Mouse (Mus musculus): Measurements from ENCODE around the gene Pakap. TPM values are rescaled to one million over a fixed set of nuclear protein-coding genes. Genes with fewer than 3 reads are reported as not detected.

Gene Pakap
- polyA plus RNA-seq, 1 experiment from 2014 or later, result 26.9 TPM

Other genes with a start within 250 kb of the Pakap start
- 3.0 and 6.8 TPM in 2 replicates for gene Palm2, start 133.9 kb upstream of the Pakap start, polyA plus RNA-seq (2016; fragmentation: Nextera tagmentation; extraction: Ambion mirVana)
- gene Akap2, start 149.5 kb downstream of the Pakap start, polyA plus RNA-seq (2016; fragmentation: Nextera tagmentation; extraction: Ambion mirVana), result 19.6 and 21.3 TPM in 2 replicates